Mouse (Mus musculus): Measurements from ENCODE around the gene Trio.

Gene Trio

GRCm38 (mm10) chr15:27919540-27919939, 106.1 kb downstream of the Trio start:
- peak in 1 of 2 experiments; percentile 26 for DNase-seq

- DNase-seq: no peak
Measured at GRCm38 (mm10) chr15:27918798-27919197, 106.8 kb downstream of the Trio start.

GRCm38 (mm10) chr15:27916204-27916603, 109.4 kb downstream of the Trio start:
- no peak for DNase-seq

GRCm38 (mm10) chr15:27913013-27913412, 112.6 kb downstream of the Trio start:
- DNase-seq: no peak

GRCm38 (mm10) chr15:27911196-27911595, 114.5 kb downstream of the Trio start:
- DNase-seq: no peak

DNA sequence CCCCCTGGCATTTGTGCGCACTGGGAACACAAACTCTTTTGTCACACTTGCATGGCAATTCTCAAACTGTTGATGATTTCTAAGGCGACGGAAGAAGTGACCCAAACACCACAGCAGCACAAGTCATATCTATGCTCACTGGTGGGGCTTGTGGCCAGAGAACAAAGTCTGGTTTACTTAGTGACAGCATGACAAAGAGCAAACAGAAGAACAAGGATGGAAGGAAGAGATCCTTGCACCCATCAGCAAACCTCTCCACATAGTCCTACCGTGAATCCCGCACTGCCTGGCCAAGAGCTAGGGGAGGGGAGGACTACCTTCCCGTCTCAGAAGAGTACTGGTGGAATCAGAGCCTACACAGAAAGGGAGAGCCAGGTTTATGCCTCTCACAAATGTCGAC, 115.5 kb downstream of the Trio start:
- no peak for DNase-seq

- DNase-seq: no peak
Measured at GRCm38 (mm10) chr15:27907649-27908048, 118.0 kb downstream of the Trio start.

- DNase-seq: no peak
Measured at GRCm38 (mm10) chr15:27906409-27906808, 119.2 kb downstream of the Trio start.

GRCm38 (mm10) chr15:27905341-27905740, 120.3 kb downstream of the Trio start:
- DNase-seq: no peak

GRCm38 (mm10) chr15:27904346-27905005, 121.2 kb downstream of the Trio start:
- no peak for DNase-seq

- no peak for DNase-seq
Measured at GRCm38 (mm10) chr15:27901200-27901599, 124.4 kb downstream of the Trio start.

- no peak for DNase-seq
Measured at GRCm38 (mm10) chr15:27898795-27899406, 126.7 kb downstream of the Trio start.

DNA sequence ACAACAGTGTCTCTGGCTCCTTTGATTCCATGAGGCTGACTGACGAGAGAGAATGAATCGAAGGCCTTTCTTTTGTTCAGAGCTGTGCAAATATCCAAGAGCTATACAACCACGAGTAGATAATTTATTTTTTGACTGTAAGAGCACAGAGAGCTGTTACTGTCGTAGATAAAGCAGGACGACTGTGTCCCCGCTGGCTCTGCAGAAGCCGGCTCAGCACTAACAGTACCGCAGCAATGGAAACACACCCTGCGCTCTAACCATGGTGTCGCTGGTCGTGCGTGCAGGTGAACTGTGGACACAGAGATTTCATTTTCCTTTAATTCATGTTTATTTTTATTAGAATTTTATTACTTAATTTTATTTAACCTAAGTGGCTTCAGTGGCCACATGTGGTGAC, 131.5 kb downstream of the Trio start:
- no peak for DNase-seq

DNA sequence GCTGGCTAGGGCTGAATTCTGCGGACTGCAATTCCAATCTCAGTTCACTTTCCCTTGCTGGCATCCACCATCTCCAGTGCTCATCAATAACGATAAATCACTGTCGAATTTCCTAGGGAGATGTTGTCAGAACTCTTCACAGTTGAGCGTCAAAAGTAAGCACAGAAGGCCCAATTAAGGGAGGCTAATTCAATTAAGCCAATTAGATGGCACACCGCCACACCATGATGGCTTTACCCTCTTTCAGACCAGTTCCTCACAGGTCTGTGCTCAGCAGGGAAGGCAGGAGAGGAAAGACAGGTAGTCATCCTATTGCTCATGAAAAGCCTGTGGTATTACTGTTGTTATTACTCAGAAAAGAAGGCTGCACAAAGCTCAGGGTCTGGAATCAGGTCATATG, 133.6 kb downstream of the Trio start:
- no peak for DNase-seq

DNA sequence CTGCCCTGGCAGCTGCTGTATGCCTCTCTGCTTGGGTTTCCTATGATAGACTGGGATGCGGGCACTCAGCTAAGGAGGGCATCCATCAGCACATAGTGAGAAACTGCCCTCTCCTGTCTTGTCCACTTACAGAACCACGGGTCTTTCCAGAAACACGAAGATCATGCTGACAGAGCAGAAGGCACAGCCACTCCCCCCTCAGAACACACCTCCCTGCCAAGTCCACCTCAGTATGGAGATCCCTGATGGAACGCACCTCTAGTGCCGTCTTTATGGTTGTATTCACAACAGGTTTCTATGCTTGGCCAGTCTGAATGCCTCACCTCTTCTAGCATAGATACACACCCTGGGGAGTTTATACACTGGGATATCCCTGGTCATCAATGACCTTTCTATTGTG, 135.0 kb downstream of the Trio start:
- DNase-seq: no peak

DNA sequence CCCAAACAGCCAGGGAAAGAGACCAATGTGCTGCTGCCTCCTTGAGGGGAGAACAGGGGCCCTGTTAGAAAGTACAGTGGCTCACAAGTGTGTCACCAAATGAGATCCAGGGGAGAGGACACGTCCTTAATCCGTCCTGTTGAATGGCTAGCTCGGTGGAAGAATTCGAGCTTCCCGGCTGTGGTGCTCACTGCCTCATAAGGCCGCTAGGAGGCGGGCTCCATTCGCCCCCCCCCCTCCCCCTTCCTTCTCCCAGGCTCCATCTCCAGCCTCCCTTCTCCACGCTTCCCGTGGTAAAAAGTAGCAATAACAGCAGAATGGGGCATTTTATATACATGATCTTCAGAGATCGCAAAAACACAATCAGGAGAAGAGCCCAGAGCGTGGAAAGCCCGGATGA, 137.5 kb downstream of the Trio start:
- no peak for DNase-seq

- no peak for DNase-seq
Measured at GRCm38 (mm10) chr15:27886992-27887391, 138.7 kb downstream of the Trio start.

DNA sequence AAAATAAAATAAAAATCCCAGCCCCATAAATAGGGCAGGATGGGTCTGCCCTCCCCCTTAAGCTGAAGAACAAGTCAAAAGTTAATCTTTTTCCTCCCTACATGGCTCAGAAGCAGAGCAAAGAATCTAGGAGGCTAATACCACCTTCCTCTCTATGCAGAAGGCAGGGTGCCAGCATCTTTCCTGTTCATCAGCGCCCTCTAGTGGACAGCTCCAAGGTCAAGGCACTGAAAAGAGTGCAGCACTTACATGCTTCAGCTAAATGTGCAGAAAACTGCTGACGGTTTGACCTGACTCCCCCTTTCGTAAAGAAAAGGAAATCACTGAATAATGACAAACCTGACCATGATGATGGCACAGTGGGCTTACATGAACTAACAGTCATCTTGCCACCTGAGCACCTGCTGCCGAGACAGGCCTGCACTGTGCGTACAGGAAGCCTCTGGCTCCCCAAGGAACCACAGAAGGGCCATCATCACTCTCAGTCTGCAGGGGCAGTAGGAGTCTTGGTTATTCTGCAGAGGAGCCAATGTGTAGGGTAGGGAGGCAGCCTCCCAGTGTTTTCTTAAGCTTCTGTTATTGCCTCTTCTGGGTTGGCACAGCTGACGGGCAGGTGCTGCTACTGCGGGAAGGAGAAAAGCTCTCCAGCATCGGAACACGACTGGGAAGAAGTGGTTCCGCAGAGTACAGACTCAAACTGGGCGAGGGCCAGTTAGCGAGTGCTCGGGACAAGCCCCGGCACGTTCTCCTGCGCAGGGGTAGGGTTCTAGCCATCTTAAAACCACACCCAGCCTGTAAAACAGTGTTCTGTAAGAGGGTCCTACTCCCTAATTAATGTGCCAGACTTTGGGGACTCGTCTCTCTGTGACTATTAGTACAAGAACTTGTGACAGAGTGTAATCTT, 141.0 kb downstream of the Trio start:
- peak; percentile 47 to 59 for DNase-seq

DNA sequence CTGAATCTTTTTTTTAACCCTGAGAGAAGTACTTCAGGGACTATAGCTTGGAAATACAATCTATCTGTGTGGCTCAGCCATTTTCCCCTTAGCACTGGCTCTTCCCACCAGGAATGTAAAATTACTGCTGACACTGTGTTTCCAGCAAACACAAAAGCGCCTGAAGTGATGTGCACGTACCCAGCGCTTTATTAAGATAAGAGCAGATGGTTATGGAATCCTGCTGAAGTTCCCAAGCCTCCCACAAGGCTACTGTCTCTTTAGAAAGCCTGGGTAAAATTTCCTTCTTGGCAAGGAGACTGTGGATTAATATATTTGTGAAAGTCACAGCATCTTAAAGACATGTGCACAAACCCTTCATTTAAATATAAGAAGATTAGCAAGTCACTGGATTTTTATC, 141.8 kb downstream of the Trio start:
- no peak for DNase-seq

DNA sequence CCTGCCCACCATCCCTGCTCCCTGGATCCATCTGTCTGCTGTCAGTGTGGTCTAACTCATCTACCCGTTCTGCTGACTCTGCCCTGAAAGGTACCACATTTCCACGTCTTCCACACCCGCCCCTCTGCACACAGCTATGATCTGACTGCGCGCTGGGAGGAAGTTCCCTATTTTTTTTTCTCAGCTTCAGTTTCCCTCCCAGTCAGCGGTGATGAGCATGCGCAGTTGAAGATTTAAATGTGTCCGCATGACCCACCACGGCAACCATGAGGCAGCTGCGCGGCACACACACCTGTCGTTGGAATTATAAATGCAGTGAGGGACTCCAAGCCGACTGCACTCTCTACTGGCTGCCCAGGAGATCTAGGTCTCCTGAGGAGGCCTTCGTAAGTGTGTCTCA, 142.8 kb downstream of the Trio start:
- peak in 1 of 2 experiments; percentile 21 for DNase-seq

GRCm38 (mm10) chr15:27877831-27878230, 147.8 kb downstream of the Trio start:
- DNase-seq: no peak

DNA sequence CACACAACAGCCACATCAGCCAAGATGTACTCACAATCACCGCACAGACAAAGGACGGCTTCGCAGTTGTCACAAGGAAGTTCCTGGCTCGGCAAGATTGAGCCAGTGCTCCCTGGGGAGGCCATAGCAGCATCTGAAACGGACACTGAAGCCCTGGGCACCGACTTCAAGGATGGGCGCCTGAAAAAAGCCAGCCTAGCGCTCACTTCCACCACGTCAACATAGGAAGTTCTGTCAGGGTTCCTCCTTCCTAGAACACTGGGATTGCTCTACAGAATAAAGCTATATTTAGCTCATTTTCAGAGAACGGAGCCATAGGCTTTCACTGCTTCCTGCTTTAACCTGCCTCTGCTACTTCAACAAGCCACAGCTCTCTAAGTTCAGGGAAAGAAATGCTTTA, 149.3 kb downstream of the Trio start:
- no peak for DNase-seq

- DNase-seq: no peak
Measured at GRCm38 (mm10) chr15:27875753-27876152, 149.9 kb downstream of the Trio start.
